Mouse (Mus musculus) bone marrow macrophage, adult 2 months (primary cell): Measurements from ENCODE around the gene Dnah2.
A peak's percentile ranks its signal among the peaks of the same experiment; 100 is the strongest.

Experiments used
- CTCF ChIP-seq: IDR thresholded peaks from 2 replicates; pipeline ENCODE4 v1.5.1; 2012; ENCODE audit warnings: low read depth, mild to moderate bottlenecking, low read length, moderate library complexity
- POLR2A ChIP-seq: IDR thresholded peaks from 2 replicates; pipeline ENCODE4 v1.6.1; 2012; ENCODE audit warnings: mild to moderate bottlenecking, low read depth, low read length, borderline replicate concordance

DNA sequence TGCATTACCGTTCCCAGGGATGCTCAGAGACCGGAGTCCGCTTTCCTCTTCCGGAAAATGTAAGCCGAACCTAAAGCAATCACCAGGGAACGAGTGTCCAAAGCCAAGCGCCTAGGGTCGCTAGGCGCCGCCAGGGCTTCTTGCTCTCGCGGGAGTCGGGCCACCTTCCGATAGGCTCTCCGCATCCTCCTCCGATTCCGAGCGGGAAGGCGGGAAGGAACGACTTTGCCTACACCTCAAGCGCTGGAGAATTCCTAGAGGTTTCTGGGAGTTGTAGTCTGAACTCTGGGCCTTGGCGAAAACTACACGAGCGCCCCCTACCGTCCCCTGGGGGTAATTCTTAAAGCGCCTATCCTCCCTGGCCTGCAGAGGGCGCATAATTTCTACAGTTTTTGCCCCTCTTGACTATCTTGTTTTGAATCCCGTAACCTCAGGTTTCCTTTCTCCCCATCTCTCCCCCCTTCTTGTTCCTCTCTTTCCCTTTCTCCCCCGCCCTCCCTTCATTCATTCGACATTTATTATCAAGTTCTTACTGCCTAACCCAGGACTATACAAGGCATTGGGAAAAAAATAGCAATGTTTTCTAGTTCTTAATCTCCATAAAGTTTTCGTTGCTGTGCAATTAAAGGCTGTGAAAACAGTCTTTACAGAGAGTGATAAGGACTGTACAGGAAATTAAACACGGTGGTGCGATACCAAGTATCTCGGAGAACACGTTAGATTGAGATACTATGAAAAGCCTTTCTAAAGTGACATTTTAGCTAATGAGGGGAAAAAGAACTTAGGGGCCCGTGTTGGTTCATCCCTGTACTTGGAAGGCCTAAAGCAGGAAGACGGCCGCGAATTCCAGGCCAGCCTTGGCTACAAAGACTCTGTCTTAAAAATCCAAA is 30.5 kb upstream of the Dnah2 start:
- TF ChIP-seq CTCF (peak; percentile 99), POLR2A (no peak)
